Mouse (Mus musculus): Measurements from ENCODE around the gene Tprgl.

Tprgl gene

GRCm38 (mm10) chr4:154159961-154160537 is 417 bp downstream of the Tprgl start:
- DNase-seq (ENCODE audit: low spot score): no peak

DNA sequence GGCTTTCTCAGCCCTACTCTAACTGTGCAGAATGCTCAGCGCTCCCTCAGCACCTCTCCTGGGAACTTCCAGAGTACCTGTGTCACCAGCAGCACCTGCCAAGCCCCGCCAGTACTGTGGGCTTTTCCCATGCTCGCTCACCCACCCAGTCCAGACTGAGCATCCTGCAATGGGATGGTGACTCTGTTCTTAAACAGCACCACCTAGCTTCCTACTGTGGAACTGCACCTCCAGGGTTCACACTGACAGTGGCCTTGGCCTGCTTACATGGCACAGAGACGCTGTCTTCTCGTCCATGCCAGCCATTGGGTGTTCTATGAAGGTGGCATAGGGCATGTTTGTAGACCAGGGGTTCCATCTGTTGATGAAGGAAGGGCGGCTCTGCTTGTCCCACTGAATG is 1.5 kb downstream of the Tprgl start:
- peak; percentile 90 for DNase-seq (ENCODE audit: low spot score)

- DNase-seq (ENCODE audit: low spot score): no peak
Measured at GRCm38 (mm10) chr4:154157970-154158662, 2.4 kb downstream of the Tprgl start.

DNA sequence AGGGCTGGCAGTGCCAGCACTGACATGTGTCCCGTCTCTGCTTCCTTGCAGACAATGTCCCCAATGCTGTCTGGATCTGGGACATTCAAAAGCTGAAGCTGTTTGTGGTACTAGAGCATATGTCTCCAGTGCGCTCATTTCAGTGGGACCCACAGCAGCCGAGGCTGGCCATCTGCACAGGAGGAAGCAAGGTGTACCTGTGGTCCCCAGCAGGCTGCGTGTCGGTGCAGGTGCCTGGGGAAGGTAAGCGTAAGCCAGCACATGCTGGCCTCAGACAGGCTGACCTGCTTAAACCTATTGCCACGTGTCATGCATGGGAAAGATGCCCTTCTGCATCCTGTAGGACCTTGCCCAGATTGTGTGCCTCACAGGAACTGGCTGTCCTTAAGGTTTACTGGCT is 4.4 kb downstream of the Tprgl start:
- DNase-seq (ENCODE audit: low spot score): no peak

DNA sequence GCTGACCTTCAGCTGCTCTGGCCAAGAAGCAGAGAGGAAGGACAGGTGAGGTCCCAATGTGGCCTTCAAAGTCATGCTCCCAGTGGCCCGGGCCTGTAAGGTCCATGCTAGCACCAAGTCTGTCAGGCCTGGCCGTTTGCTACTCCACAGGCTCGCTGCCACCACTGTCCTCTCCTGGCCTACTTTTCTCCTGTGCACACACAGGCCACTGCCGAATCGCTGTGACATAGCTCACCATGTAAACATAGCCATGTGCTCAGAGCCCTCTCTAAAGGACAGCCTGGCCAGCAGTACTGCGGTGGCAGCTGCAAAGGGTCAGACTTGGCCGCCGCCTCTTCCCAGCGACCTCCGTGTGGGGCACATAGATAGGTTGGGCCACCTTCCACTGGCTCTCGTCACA is 6.4 kb downstream of the Tprgl start:
- DNase-seq (ENCODE audit: low spot score): no peak

- DNase-seq (ENCODE audit: low spot score): no peak
Measured at GRCm38 (mm10) chr4:154146342-154146741, 14.1 kb downstream of the Tprgl start.

GRCm38 (mm10) chr4:154144712-154145111 is 15.8 kb downstream of the Tprgl start:
- no peak for DNase-seq (ENCODE audit: low spot score)

GRCm38 (mm10) chr4:154142211-154143040 is 18.0 kb downstream of the Tprgl start, which contains the start of gene Wrap73:
Gene Wrap73, plus strand, starts transcription at chr4:154142372.
- DNase-seq (ENCODE audit: low spot score): peak; percentile 88

- no peak for DNase-seq (ENCODE audit: low spot score)
Measured at GRCm38 (mm10) chr4:154141009-154141867, 19.2 kb downstream of the Tprgl start.

DNA sequence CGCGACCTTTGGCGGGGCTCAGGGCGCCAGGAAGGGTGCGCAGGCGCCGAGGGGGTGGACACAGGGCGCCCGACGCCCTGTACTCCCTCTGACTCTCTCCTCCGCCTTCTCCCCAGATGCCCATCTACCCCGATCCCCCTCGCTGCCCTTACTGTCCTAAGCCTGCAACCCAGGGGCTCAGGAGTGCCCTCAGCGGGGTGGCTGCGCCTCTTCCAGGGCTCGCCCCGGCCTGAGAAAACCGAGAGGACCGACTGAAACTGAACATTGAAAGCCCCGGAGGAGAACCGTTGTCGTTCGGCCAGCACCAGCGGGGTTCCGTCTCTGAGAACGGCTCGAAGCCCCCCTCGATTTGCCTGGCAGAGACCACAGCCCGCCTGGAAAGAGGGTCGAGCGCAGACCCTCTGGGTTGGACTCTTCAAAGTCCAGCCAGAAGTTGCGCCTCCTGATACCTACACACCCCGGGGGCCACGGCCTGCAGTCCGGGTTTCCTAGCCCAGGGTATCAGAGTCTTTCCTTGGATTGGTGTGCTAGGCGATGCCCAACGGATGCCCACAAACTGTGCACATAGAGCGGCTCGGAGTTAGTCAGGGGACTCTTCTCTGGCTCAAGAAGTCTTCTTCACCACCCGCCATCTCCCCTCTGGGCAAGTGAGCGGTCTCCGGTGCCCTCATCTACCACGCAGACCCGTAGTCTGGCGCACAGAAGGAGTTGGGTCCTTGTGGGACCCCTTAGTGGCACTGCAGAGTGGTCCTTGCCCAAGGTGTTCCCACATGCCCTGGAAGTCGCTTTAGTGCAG is 20.1 kb downstream of the Tprgl start:
- no peak for DNase-seq (ENCODE audit: low spot score)

- no peak for DNase-seq (ENCODE audit: low spot score)
Measured at GRCm38 (mm10) chr4:154140182-154140212, 20.5 kb downstream of the Tprgl start, which contains the start of gene Trp73. Gene Trp73, minus strand, starts transcription at chr4:154140208.

DNA sequence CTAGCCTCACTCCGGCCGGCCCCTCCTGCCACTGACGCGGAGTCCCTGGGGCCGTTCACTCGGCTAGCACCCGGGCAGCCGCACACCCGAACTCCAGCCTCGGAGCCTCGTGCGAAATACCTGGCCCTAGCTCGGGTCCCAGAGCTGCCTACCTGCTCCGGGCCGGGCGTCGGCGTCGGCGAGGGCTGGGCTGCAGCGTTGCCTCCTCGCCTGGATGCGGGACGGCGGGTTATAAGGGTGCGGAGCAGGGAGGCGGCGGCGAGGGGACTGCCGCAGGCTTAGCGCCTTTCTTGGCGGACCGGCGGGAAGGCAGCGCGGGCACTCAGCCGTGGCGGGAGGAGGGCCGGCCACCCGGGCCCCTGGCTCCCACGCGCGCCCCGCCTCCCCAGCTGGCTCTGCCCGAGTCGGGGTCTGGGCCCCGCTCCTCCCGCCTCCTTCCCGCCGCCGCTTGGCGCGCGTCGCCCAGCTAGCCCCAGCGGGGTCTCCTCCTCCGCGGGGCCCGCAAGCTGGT is 20.7 kb downstream of the Tprgl start:
- no peak for DNase-seq (ENCODE audit: low spot score)

DNA sequence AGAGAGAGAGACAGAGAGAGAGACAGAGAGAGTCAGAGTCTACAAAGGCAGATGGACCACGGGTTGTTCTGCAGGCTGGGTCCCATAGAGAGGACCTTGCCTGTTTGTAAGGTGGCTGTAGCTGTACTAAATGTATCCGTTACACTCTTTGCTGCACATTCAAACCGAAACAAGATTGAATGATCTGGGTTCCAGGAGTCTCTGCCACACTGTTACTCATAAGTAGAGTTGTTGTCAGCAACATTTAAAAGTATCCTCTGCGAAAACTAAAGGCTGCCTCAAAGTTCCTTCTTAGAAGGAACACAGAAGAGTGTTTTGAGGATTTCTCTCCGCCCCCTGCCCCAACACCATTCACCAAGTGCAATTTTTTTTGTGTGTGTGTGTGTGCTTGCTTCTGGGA is 23.3 kb downstream of the Tprgl start:
- no peak for DNase-seq (ENCODE audit: low spot score)

- DNase-seq (ENCODE audit: low spot score): no peak
Measured at GRCm38 (mm10) chr4:154134803-154135202, 25.7 kb downstream of the Tprgl start.

GRCm38 (mm10) chr4:154131894-154132293 is 28.6 kb downstream of the Tprgl start:
- no peak for DNase-seq (ENCODE audit: low spot score)

DNA sequence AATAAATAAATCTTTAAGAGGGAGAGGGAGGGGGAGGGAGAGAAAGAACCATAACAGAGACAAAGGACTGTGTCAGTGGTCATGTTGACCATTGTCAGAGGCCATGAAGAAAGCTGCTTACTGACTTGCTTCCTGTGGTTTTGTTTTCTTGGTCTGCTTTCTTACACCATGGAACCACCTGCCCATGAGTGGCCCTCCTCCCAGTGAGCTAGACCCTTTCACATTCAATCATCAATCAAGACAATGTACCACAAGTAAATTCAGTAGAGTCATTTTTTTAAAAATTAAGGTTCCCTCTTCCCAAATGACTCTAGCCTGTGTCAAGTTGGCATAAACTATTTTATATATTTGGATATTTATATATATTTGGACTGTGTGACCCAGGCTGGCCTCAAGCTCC is 30.5 kb downstream of the Tprgl start:
- DNase-seq (ENCODE audit: low spot score): no peak

DNA sequence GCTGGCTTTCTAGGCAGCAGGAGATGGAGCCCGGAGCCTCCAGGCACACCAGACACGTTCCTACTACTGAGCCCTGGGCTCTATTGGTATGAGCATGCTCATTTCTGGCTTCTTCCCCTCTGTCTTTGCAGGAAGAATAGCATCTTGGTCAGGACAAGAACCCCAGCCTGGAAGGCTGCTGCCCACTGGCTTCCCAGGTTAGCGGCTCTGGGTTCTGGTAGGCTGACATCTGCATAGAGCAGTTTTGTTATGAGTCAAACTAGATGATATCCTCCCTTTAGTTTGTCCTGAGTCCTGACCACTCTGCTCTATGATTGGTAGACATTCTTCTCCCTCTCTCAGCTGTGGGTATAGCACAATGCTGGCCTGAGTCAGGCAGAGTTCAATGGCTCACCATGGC is 33.2 kb downstream of the Tprgl start:
- no peak for DNase-seq (ENCODE audit: low spot score)

DNA sequence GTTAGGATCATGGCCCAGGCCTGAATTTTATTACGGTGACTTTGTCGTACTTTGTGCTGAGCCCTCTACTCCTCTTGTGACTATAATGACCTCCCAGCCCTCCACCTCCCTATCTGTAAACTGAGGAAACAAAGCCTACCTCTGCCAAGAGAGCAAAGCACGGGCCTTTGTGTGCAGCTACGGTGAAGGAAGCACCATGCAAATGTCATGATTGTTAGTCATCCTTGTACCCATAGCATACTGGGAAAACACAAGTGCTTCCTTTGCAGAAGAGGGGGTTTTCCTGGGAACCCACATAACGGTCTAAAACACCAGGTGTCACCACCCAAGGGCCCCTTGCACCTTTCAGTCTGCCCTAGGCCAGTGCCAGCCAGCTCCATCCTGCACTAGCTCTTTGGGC is 35.3 kb downstream of the Tprgl start:
- DNase-seq (ENCODE audit: low spot score): no peak

DNA sequence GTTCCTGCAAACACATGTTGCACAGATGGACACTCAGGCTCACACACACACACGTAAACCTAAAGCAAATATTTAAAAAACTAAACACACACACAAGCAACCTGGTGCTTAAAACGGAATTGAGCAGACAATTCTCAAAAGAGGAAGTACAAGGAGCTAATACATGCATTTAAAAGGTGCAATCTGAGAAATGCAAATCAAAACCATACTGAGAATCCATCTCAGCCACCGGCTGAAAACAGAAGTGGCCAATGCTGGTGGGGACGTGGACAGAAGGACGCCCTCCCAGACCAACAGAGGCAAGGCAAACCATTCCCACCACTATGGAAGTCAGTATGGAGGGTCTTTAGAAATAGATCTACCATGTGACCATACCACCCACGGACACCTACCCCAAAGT is 36.9 kb downstream of the Tprgl start:
- DNase-seq (ENCODE audit: low spot score): no peak

GRCm38 (mm10) chr4:154122374-154122773 is 38.1 kb downstream of the Tprgl start:
- DNase-seq (ENCODE audit: low spot score): no peak

GRCm38 (mm10) chr4:154121800-154122199 is 38.7 kb downstream of the Tprgl start:
- DNase-seq (ENCODE audit: low spot score): no peak

DNA sequence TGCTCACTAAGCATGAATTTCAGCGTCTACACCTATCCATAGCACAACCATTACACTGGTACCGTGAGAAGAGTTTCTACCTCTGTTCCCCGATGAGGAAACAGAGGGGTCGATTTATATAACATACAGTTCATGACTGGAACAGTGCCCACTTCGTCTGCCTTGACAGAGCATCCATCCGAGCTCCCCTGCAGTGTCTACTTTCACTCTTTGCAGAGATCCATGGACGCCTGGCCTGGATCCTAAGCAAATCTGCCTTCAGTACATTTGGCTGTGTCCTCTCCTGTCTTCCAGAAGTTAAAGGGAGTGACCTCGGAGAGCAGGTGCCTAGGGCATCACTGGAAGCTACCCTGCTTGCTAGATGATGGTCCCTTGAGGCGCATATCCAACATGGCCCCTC is 41.3 kb downstream of the Tprgl start:
- no peak for DNase-seq (ENCODE audit: low spot score)
